Mouse (Mus musculus): ENCODE measurements at regions not wholly inside any gene's neighbourhood (a gene's known extent, or its start where the extent isn't known, plus 50 kb on each side); places are given as distances from the start of the nearest gene placed in this dataset.

DNA sequence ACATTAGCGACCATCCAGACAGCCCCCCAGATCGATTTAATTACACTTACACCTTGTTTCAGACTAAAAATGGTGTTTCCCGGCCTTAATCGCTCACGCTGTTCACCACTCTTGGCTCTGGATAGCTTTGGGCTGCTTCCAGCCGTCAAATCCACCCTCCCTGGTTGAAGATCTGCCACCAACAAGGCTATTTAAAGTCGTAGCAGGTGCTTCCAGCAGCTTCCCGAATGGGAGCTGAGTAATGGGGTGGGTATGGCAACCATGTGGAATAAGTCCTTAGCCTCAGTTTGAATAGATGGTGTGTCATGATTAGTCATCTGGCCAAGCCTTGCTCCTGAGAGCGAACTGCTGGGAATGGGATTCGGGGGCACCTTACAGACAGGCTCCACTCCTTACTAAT is 312.8 kb upstream of the 4931429L15Rik start:
- DNase-seq (ENCODE audit: low read depth) = no peak

DNA sequence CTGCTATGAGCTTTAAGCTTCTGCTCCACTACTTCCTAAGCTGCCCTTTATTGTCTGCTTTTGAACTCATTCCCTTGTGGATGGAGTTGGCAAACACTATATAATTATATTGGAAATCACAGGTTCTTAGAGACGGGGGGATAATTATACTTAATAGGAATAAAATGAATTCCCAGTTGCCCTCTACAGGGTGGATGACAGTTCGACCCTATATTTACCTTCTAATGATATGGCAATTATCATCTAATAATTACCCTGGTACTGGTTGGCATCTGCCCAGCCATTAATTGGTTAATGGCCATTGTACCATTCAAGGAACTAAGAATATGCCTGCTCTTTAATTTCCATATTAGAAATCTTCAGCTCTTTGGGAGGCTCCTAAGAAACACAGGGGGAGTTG is 302.5 kb upstream of the 4931429L15Rik start:
- no peak for DNase-seq (ENCODE audit: low read depth)

DNA sequence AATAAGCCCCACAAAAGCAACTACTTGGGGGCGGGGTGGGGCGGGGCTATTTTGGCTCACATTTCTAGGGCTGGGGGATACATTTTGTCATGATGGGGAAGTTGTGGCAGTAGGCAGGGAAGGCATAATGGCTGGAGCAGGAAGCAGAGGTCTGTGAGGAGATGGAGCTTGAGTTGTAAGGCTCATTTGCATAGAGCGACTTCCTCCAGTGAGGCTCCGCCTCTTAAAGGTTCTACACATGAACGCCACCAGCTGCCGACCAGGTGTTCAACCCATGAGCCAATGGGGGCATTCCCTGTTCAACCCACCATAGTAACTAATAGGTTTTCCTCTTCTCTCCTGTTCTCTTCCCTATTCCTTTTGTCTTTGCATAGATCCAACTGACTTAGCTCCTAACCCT is 302.1 kb upstream of the 4931429L15Rik start:
- DNase-seq (ENCODE audit: low read depth) = no peak

DNA sequence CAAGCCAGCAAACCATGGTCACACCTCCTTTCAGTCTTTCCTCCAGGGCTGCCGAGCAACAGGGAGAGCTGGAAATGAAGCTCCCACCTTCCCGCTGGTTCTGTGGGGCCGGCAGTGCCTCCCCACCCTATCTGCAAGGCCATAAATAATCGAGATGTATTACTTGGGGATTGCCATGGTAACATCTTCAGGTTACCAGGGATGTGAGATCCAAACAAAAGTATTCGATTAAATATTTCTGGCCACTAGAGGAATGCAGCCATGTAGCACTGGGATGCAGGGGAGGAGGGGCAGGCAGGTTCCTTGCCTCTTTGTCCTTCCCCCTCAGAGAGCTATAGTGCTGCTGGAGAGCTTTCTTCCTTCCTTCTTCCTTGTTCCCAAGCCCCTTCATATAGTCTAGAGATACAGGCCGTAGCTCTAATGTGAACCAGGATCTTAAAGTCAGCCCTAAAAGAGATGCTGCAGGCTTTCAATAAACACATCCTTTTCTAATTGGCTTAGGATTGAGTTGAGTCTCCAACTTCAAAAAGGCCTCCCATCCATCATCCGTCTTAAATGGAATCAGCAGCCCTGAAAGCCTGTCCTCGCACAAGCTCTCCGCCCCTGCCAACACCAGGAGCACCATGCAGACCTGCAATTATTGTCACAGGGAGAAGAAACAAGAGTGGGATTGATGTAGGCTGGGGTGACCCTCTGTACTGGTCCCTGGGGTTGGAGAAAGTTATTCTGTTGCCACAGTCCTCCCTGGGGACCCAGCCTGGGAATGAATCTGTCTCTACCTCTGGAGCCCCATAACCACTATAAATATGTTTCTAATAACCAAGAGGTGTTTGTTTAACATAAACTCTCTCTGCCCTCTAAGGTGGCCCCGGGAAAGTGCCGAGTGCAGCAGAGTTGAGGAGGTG is 290.6 kb upstream of the 4931429L15Rik start:
- DNase-seq (ENCODE audit: low read depth) = no peak

DNA sequence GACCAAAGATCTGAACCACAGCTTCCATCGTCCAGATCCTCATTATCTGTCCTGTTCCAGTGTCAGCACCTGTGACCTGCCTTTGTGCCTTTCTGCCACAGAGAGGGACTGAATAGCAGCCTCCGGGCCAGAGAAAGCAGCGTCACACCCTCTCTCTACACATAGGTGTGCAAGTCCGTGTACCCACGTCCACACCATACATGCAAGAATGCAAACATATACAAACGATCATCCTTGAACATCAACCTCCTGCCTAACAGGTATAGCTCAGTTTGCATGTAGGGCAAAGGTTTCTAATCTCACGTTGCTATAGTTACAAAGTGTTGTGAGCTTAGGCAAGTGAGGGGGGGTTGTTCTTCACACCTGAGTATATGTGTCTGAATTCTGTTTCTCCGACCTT is 288.9 kb upstream of the 4931429L15Rik start:
- DNase-seq (ENCODE audit: low read depth) = no peak

DNA sequence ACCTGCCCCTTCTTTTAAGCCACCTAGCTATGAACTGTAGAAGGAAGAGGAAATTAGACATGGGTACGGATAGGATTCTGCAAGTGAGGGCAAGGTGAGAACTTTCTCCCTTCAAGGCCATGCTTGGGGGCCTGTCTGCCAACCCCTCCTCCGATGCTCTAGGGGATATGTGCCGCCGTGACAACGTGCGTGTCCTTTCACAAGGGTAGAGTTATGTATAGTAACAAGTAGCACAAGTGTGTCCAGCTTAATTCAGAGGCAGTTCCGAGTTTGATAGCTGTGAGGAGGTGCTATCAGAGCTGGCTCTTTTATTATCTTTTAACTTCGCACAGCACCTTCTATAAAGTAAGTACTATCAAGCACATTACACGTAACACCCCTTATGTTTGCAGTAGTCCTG is 281.0 kb upstream of the 4931429L15Rik start:
- DNase-seq (ENCODE audit: low read depth) = no peak

DNA sequence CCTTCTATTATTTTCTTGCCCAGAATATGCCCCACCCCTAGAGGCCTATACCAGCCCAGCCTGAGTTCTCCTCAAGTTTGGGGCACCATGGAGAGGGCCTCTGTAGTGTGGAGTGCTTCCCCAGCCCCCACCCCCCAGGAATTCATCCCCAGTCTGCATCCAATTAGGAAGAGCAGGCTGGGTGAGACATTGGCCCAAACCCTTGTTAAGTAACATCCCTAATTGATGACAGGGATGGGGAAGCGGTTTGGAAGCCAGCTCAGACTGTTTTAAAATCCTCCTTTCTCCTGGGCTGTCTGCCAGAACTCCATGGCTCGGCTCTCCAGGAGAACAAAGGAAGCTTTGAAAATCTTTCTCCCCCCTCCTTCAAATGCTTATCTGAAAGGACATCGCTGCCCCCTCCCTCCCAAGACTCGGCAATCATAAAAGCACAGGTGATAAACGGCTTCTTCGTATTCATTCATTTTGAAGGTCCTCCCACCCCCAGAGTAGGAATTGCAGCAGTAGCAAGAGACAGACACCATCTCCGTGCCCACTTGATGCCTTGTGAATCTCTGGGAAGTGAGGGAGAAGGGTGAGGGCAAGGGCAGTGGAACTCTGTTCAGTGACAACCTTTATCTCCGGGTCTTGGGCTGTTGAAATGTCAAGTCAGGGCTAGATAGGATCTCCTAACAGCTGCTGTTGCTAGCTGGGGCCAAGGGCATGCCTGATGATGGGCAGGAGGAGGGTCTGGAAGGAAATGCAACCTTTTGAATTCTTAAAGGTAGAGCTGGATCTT is 280.3 kb upstream of the 4931429L15Rik start:
- DNase-seq (ENCODE audit: low read depth) = peak; percentile 55

DNA sequence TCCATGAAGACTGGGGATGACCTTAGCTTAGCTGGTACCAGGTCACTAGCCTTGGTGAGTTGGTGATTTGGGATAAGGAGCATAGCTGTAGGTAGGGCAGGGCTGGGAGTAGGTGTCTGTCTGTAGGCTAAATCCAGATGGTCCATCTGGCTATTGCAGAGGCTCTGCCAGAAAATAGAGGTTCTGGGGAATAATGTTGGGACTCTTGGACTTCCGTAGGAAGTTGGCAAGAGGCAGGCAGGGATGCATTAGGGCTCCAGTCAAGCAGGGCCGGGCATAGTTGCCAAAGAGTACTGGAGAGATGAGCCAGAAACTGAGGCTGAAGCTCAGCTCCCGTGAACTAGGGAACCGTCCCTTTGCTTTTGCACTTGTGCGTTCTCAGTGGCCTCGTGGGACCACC is 278.7 kb upstream of the 4931429L15Rik start:
- no peak for DNase-seq (ENCODE audit: low read depth)

DNA sequence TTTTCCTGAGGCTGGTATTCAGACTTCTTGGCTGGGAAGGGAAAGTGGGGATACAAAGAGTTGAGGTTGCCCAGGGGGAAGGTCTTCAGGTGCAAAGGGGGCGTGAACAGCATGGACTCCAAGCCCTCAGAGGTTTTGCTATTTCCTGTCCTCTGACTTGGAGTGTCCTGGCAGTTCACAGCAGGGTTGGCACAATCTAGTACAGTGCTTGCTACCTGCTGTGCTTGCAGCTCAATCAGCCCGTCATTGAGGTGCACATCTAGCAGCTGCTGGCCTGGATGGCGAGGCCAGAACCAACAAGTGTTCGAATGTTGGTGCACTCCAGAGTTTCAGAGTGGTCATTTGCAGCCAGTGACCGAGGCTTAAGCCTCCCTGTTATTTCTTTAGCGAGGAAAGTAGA is 273.7 kb upstream of the 4931429L15Rik start:
- DNase-seq (ENCODE audit: low read depth) = no peak

DNA sequence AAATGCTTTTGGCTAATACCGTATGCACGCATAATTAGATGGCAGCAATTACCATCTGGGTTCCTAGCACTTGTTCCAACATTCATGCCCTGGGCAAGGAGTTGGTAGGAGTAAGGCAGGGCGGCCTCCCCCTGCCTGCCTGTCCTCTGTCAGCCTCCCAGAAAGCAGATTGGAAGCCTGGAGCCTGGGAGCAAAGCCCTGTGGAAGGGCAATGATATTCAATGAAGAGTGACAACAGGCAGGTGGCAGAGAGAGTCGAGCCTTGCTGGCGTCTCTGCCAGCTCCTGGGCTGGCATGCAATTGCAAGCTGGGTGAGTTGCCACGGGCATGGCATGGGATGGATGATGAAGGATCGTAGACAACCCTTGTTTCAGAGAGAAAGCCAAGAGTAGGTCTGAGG is 273.1 kb upstream of the 4931429L15Rik start:
- no peak for DNase-seq (ENCODE audit: low read depth)

DNA sequence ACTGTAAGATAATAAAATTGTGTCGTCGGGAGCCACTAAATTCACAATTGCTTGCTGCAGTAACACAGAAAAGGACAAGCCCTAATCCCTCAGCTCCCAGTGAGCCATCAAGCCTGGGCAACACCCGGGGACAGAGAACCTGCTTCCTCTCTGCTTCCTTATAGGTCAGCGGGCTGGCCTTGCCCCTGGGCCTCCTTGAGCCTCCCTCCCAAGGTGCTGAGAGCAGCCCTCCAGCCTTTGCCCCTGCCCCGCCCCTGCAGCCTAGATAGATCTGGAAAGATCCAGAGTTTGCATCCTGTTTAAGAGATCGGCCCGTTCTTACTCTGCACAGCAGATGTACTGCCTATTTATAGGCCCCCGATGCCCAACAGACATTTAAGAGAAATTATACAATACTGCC is 267.0 kb upstream of the 4931429L15Rik start:
- no peak for DNase-seq (ENCODE audit: low read depth)

DNA sequence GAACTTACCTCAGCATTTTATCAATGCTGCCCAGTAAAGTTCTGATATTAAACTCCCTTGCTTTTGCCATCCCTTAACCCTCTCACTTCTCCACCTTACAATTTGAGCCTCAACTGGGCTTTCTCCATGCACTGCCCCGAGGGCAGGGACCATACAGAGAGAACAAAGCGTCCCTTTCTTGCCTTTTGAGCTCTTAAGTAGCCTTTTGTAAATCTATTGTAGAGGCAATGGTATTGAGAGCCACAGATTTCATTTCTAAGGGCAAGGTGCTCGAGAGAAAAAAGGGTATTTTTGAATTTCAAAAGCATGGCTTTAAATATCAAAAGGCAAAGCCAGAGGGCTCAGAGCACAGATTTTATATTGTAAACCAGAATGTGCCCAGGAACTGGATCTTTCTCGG is 262.1 kb upstream of the 4931429L15Rik start:
- no peak for DNase-seq (ENCODE audit: low read depth)

DNA sequence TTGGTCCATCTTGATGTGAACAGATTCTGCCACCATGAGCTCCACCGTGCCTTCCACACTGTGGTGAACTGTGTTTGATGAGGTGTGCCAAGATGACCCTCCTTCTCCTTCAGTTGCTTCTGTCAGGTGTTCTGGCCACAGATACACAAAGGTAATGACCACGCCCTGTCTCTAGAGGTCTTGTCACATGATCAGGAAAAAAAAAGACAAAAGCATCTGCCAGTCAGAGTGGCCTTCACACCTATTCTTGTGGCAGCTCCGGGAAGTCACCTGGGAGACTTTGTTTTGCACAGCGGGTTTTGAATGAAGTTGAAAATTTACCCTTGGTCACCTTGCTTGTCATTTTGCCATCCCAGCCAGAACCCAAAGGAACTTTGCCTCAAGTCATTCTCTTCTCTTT is 242.5 kb upstream of the 4931429L15Rik start:
- no peak for DNase-seq (ENCODE audit: low read depth)

DNA sequence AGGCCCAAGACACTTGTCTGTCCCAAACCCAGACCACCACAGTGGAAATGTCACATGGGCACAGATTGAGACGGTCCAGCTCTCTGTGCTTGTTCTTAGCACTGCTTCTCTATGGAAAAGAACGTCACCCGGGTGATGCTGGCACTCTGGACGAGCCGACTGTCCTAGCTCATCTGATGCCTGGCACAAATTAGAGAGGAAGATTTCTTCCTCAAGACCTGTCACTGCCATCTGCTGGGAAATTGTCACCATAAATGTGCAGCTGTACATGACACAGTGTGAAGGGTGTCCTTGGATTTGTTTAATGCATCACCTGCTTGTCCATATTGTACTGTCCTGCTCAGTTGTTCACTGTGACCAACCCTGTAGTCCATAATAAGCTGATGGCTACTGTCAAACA is 238.7 kb upstream of the 4931429L15Rik start:
- no peak for DNase-seq (ENCODE audit: low read depth)

DNA sequence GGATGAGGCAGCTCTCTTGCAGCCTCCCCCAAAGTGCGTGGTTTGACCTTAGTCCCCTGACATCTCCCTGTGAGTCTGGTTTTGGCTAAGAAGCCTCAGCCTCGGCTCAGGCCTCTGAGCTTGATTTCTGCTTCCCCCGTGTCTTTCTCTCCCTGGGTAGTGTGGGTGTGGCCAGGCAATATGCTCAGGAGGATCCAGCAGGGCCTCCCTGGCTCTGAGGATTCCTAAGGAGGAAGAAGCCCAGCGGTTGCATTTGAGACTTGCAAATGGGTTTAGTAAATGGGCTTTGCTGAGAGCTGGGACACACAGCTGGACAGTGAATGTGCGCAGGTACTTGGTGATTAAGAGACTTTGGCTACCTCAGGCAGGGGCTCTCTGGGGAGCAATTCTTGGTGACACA is 238.0 kb upstream of the 4931429L15Rik start:
- DNase-seq (ENCODE audit: low read depth) = no peak

DNA sequence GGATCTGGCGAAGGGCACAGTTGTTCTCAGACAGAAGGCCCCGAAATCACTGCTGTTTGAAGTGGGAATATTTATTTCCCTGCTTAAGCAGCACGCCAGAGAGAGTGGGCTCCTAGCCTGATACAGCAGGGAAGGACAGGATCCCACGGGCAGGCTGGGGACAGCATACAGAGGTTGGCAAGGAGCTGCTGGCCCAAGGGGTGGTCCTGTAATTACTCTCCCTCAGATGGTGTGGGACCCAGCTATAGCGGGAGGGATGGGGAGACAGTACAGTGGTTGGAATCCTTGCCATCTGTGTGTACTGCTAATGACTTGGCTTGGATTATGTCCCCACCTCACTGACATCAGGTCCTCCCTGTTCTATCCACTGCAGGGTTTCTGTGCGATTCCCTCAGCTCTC is 235.4 kb upstream of the 4931429L15Rik start:
- DNase-seq (ENCODE audit: low read depth) = no peak

DNA sequence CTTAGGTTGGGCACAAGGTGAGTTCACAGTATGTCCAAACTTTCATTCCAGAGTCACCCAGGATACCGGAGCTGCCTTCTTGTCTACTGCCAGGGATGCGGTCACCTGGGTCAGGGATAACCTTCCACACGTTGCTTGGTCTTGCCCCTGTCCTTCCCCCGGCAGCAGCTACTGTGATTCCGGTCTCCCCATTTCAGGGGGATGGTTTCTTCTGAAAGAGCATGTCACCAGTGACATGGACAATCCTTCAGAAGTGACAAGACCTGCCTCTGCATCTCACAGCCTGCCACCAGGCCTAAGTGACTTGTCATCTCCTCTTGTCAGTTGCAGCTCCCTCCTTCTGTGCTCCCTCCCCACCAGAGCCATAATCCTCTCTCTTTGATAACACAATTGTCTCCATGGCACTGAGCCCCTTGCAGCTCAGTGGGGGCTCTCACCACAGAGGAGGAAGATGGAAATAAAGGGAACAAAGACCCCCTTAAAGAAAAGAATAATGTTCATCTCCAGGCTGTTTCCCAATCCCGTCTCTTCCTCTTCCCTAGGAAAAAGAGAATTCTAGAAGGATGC is 234.9 kb upstream of the 4931429L15Rik start:
- no peak for DNase-seq (ENCODE audit: low read depth)

DNA sequence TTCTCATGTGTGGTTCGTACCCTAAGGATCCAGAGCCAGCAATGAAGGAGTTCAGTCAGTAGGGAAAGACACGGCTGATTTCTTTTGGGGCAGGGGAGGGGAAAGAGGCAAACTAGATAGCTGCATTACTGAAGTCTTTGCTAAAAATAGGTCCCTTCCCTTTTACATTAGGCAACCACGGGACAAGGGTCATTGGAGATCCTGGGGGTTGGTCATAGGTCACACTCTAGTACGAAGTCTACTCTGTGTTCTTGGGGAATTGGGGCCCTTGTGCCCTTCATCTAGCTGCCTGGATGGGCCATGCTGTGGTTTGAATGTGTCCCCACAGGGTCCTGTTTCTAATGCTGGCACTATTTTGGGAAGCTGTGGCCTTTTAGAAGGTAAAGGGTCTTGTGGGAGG is 229.6 kb upstream of the 4931429L15Rik start:
- DNase-seq (ENCODE audit: low read depth) = no peak

DNA sequence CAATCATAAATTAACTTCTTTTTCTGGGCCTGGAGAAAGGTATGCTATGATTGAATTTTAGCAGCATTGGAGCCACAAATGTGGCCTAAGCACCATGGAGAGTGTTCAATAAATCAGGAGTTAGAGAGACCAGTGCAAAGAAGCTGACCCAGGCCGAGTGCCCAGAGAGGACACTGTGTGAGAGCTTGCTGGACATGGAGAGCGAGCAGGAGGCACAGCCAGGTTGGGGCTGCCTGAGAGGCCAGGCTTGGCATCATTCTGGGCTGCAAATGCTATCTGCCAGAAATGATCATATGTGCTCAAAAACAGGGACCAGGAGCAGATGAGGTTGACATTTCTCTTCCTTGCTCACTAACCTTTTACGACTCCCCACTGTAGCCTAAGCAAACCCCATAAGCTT is 224.5 kb upstream of the 4931429L15Rik start:
- DNase-seq (ENCODE audit: low read depth) = no peak

DNA sequence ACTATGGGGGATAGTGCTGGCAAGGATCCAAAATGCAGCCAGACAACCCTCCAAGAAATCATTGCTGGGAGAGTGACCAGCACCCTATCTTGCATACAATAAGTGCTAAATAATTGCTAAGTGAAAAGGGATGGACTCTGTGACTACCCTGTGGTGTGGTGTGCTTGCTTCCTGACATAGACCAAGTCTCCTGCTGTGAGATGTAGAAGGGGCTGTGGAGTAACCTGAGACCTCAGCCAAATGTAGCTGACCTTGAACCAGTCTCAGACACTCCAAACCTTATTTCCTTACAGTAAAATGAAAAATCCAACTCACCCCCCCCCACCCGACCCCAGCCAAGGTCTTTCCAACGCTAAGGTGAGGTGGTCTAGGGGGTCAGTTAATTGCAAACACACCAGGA is 221.2 kb upstream of the 4931429L15Rik start:
- no peak for DNase-seq (ENCODE audit: low read depth)

DNA sequence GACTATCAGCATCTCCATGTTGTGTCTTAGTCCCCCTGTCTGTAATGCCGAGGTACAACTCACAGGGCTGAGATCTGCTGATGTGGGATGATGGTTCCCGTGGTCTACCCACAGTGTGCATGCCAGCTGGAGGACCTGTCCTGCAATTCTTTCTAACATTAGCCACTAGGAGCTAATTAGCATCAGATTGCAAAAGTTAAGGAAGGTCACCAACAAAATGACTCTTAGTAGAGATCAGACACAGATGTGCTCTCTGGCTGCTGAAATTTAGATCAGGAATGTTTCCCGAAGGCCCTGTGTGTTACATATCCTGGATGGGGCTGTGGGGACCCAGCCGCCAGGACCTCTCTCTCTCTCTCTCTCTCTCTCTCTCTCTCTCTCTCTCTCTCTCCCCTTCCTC is 218.8 kb upstream of the 4931429L15Rik start:
- no peak for DNase-seq (ENCODE audit: low read depth)

DNA sequence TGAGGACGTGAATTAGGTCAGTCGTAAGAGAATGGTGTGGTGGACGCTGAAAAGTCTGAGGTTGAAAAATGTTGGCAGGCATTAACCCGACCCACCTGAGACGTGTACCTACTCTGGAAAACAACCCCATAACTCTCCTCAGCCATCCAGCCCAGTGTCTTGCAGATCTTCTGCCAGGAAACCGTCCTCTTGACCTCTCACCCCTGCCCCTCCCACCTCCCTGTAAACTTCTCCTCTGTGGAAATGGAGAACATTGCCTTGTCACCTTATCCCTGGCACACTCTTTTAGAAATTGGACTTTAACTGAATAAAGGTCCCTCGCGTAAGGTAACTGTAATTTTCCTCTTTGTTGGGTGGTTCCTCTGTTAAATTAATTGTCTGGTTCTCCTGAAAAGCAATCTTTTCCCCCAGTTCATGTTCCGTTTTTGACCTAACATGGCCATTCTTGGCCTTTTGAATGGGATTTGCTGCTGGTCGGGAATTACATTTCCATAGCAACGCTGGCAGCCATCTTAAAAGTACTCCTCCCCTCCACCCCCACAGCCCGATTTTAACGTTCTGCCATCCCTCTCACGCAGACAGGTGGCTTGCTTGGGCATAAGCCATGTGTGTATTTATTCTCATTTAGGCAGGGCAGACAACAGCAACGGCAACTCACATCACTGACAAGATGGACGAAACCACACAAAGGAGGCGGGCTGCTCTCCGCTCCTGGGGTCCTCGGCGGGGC is 196.8 kb upstream of the 4931429L15Rik start:
- no peak for DNase-seq (ENCODE audit: low read depth)
